Mouse (Mus musculus) stomach, postnatal 0 days (tissue): ENCODE measurements around the gene Itih4. TPM values are rescaled to one million over a fixed set of nuclear protein-coding genes. Genes with fewer than 3 reads are reported as not detected.

ENCODE experiments used
- ATAC-seq: fragments of 200-750 bp; cut with Nextera tagmentation; 2 replicates; pipeline ENCODE4 v1.8.0; 2017; ENCODE audit not compliant: low FRiP score, low TSS enrichment
- DNase-seq: peaks from one replicate; pipeline ENCODE4 v3.0.0-alpha.2; 2016; ENCODE audit warnings: low spot score
- H3K27ac ChIP-seq: fragments of 300-500 bp; sonication (generic); replicated peaks from 2 replicates; pipeline ENCODE4 v1.5.1; 2014; ENCODE audit warnings: mild to moderate bottlenecking, control low read depth
- H3K27me3 ChIP-seq: fragments of 300-500 bp; sonication (generic); 2 replicates; pipeline ENCODE4 v1.6.1; 2014; ENCODE audit warnings: low read length; ENCODE audit not compliant: control insufficient read depth, insufficient read depth
- H3K36me3 ChIP-seq: fragments of 300-500 bp; sonication (generic); 2 replicates; pipeline ENCODE4 v1.6.1; 2014; ENCODE audit warnings: low read length, mixed read lengths; ENCODE audit not compliant: control insufficient read depth, insufficient read depth
- H3K4me1 ChIP-seq: fragments of 300-500 bp; sonication (generic); replicated peaks from 2 replicates; pipeline ENCODE4 v1.6.1; 2014; ENCODE audit warnings: antibody characterized with exemption; ENCODE audit not compliant: control insufficient read depth, insufficient read depth
- H3K4me2 ChIP-seq: fragments of 300-500 bp; sonication (generic); replicated peaks from 2 replicates; pipeline ENCODE4 v1.6.1; 2014; ENCODE audit warnings: low read depth, mild to moderate bottlenecking, control low read depth, moderate library complexity
- H3K4me3 ChIP-seq: fragments of 300-500 bp; sonication (generic); 2 replicates; pipeline ENCODE4 v1.5.1; 2014; ENCODE audit warnings: low read depth, low read length, control low read depth
- H3K9ac ChIP-seq: fragments of 300-500 bp; sonication (generic); 2 replicates; pipeline ENCODE4 v1.6.1; 2014; ENCODE audit warnings: mild to moderate bottlenecking, low read length, control low read depth, mixed read lengths
- H3K9me3 ChIP-seq: fragments of 300-500 bp; sonication (generic); 2 replicates; pipeline ENCODE4 v1.6.1; 2016; ENCODE audit warnings: low read length; ENCODE audit not compliant: control insufficient read depth
- CTCF ChIP-seq: IDR thresholded peaks from 2 replicates; pipeline ENCODE4 v1.5.1; 2016; ENCODE audit warnings: antibody characterized with exemption, low read depth, mild to moderate bottlenecking, moderate library complexity
- EP300 ChIP-seq: optimal IDR thresholded peaks from 2 replicates; pipeline ENCODE3; 2016; ENCODE audit warnings: antibody characterized with exemption
- WGBS: fragments of 180-500 bp; shearing (Covaris S2); extraction: QIAGEN DNeasy Blood & Tissue Kit; methylation state at CpG from one replicate; pipeline ENCODE4 v1.1.7; 2014; 5-methylcytosine and 5-hydroxymethylcytosine counted together
- polyA plus RNA-seq: library from polyadenylated mRNA; unstranded; fragments of >200 nt; fragmentation: Nextera tagmentation; extraction: Ambion mirVana; gene quantifications from 2 replicates; pipeline ENCODE4 v1.2.1, GENCODE M21; 2015

Itih4 gene
- polyA plus RNA-seq, result 1.2 and 2.4 TPM in 2 replicates

DNA sequence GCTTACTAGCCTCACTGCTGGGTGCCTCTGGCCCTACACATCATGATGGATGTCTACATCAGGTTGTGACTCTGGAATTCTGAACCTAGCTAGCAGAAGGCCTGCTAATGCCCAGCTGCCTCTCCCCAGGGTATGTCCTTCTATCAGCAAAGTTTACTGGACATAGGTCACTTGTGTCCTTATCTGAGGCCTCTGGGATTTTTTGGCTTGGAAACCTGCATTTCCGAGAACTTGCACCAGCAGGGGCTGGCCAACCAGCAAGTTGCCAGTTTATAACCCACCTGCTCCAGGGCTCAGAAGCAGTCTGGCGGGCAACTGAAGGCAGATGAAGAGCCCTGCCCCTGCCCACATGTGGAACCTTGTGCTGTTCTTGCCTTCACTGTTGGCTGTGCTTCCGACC lies at the start of gene Itih4:
TSS of gene Itih4 (plus strand) at position 273 of the 400 bp plus-strand sequence.
- WGBS, result 93% methylated on average over 3 of the region's 3 CpGs

DNA sequence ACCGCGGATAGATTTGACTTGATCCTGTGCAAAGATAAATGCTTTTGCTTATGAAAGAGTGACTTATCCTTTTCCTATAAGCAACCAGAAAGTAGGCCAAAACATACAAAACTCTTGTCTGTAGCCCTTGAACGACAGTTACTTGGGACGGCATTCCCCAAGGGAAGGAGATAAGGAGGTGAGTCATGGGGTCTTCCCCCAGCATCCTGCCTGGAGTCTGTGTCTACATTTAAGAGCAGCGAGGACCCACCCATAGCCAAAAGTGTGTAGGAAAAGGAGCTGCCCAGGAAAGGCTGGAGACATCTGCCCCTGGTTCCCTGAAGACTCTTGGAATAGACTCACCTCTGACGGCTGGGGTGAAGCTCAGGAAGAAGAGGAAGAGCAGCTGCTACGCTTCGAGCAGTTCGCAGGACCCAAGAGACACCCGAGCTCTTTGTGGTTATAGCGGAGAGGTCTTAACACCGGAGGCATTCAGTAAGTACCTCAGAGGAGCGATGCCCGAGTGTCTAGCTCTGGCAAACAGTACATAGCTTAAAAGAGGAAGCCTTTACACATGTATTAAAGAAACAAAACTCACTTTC lies 48.8 kb upstream of the Itih4 start:
- TF ChIP-seq EP300, result no peak
- TF ChIP-seq CTCF, result no peak
- Histone ChIP-seq H3K9me3 (no peaks in the 10 kb centered on the region), H3K4me3 (no peak overlapping the region), H3K27ac (no peak overlapping the region), H3K9ac (no peak overlapping the region), H3K27me3 (no peaks in the 10 kb centered on the region), H3K4me2 (no peak overlapping the region), H3K4me1 (no peaks in the 10 kb centered on the region), H3K36me3 (no peaks in the 10 kb centered on the region)
- 82% methylated on average over 14 of the region's 14 CpGs for WGBS
- no peak for DNase-seq
- ATAC-seq, result no peak

More for the DNA sequence above, at the start of gene Itih4:
- Histone ChIP-seq H3K9ac (no peak within 1 kb of the TSS), H3K36me3 (no peaks in the 10 kb centered on the region), H3K9me3 (no peaks in the 10 kb centered on the region), H3K4me3 (no peak within 1 kb of the TSS), H3K27ac (no peak within 1 kb of the TSS), H3K27me3 (no peaks in the 10 kb centered on the region), H3K4me2 (no peak within 1 kb of the TSS), H3K4me1 (peaks cover 6% of the 10 kb centered on the region)
- ATAC-seq (no peak), DNase-seq (no peak)
- TF ChIP-seq CTCF (no peak), EP300 (no peak)

DNA sequence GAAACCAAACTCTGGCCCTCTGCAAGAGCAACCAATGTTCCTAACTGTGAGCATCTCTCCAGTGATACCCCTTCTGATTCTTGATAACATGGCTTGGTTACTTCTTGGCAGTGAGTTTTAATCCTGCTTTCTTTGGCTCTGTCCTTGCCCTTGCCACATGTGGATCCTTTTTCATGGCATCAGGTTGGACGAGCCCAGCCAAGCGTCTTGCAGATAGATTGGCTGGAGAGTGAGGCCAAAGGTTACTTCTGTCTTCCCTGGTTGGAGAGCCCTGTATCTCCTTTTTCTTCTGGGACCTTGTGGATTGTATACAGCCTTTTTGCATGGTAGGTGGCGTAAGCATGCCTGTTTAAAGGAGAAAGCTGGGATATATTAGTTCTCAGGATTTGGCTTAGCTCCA lies 42.6 kb upstream of the Itih4 start:
- H3K27ac ChIP-seq, result no peak overlapping the region
- no peak overlapping the region for H3K4me3 ChIP-seq
- WGBS, result 89% methylated on average over 3 of the region's 3 CpGs
- H3K27me3 ChIP-seq, result no peaks in the 10 kb centered on the region
- H3K9me3 ChIP-seq, result no peaks in the 10 kb centered on the region
- H3K4me1 ChIP-seq, result no peaks in the 10 kb centered on the region
- TF ChIP-seq EP300, result no peak
- no peak for TF ChIP-seq CTCF
- no peak overlapping the region for H3K4me2 ChIP-seq
- H3K9ac ChIP-seq, result no peak overlapping the region
- no peak for ATAC-seq
- no peak for DNase-seq
- no peaks in the 10 kb centered on the region for H3K36me3 ChIP-seq

DNA sequence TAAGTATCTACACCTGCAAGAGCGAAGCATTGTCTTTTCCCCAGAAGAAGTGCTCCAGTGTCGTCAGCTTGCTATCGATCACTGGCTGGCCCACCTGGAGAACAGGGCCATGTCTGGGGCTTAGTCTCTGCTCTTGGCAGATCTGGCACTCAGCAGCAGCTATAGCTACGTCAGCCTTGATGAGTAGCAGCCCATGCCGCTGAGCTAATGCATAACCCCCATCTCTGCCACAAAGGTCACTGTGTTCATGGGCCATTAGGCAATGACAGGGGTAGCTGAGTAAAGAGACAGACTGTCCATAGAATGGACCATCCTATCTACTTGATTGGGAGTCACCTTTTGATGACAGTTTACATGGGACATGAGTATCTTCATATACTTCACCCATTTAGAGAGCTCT lies 35.8 kb upstream of the Itih4 start:
- Histone ChIP-seq H3K4me2 (no peak overlapping the region), H3K27ac (no peak overlapping the region), H3K9ac (no peak overlapping the region), H3K4me1 (no peaks in the 10 kb centered on the region), H3K4me3 (no peak overlapping the region), H3K27me3 (no peaks in the 10 kb centered on the region), H3K36me3 (no peaks in the 10 kb centered on the region), H3K9me3 (no peaks in the 10 kb centered on the region)
- TF ChIP-seq CTCF (no peak), EP300 (no peak)
- DNase-seq (no peak), ATAC-seq (no peak)
- 86% methylated on average over 5 of the region's 5 CpGs for WGBS

DNA sequence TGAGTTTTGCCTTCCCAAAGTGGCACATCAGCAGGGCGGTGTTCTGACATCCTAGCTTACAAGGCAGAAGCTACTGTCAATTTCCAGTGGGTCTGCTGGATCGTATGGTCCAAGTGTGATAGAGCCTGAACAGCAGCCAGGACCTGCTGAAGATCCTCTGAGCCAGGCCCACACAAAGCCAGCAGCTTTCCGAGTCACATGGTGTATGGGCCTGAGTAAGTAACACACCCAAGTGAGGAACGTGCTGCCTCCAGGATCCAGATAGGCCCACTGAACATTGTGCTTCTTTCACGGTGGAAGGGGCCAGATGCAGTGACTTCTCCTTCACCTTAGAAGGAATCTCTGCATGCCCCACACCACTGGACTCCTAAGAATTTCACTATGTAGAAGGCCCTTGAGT lies 34.0 kb upstream of the Itih4 start:
- Histone ChIP-seq H3K9ac (no peak overlapping the region), H3K4me2 (no peak overlapping the region), H3K27ac (no peak overlapping the region), H3K36me3 (no peaks in the 10 kb centered on the region), H3K4me1 (no peaks in the 10 kb centered on the region), H3K27me3 (no peaks in the 10 kb centered on the region), H3K4me3 (no peak overlapping the region), H3K9me3 (no peaks in the 10 kb centered on the region)
- TF ChIP-seq EP300 (no peak), CTCF (no peak)
- 63% methylated on average over 5 of the region's 5 CpGs for WGBS
- peak; percentile 77 for ATAC-seq
- DNase-seq, result peak; percentile 38

DNA sequence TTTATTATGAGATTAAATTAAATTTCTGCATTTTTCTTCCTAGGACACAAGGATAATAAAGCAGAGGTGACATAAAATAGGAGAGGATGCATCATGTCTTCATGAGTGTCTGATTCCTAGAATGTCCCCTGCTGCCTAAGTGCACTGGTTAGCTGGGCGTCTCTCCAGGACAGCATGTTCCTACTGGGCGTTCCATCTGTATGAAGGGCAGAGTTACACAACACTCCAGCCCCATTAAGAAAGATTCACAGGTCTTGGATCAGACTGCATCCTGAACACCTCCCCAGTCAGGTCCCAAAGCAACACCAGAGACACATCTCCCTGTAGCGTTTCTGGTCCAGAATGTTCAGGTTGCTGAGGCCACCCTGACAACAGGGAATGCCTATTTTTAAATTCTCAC lies 31.0 kb upstream of the Itih4 start:
- DNase-seq (no peak), ATAC-seq (no peak)
- H3K9ac ChIP-seq, result no peak overlapping the region
- H3K9me3 ChIP-seq, result no peaks in the 10 kb centered on the region
- no peak overlapping the region for H3K4me3 ChIP-seq
- H3K4me2 ChIP-seq, result no peak overlapping the region
- no peaks in the 10 kb centered on the region for H3K36me3 ChIP-seq
- no peaks in the 10 kb centered on the region for H3K27me3 ChIP-seq
- WGBS, result 85% methylated on average over 3 of the region's 3 CpGs
- H3K4me1 ChIP-seq, result no peaks in the 10 kb centered on the region
- no peak overlapping the region for H3K27ac ChIP-seq
- TF ChIP-seq EP300, result no peak
